Mouse (Mus musculus): ENCODE results near the gene Gsta3.

DNA sequence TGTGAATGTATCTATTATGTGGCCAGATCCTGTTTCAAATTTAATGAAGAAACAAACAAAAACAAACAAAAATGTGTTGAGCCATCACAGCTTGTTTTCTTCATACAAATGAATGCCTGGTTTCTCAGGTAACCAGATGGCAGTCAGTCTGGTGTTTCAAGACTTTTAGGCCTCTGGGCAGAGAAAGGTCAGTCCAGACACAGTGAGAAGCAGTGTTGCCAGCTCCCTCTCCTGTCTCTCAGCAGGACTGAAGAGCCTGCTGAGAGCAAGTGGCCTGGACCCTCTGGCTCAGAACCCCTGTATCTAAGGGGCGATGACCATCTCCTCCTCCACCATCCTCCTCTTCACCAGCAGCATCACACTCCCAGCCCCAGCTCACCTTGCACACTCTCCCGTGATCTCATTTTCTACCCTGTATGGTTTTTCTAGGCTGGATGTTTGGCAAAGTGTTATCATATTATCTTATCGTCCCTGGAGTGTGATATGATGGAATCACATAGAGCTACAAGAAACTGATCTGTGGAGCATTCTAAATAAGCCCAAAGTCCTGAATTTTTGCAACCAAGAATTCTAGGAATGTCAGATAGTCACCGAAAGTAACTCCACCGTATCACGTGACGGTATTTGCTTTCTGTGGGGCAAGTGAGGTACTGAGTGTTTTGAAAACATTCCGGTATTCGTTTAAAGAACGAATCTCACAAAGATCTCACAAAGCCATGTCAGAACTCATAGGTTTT lies 12.3 kb downstream of the Gsta3 start:
- no peak for TF ChIP-seq CTCF (IDR thresholded peaks at IDR 0.05; ENCODE audit: control insufficient read depth, insufficient read depth, insufficient read length)
- TF ChIP-seq MAX (IDR thresholded peaks at IDR 0.05): no peak
- TF ChIP-seq FOSL1 (IDR thresholded peaks at IDR 0.05; ENCODE audit: insufficient read depth, low read length, poor library complexity, severe bottlenecking): no peak
- no peak for TF ChIP-seq CEBPB (IDR thresholded peaks at IDR 0.05; ENCODE audit: low read depth)
